ENCODE assay signal across 17 mouse cellular contexts in genomic region chr4:81309473-81310167, GRCm38 (mm10).
DNase-seq lines count a peak whose midpoint lies in the region; ATAC-seq and TF ChIP-seq lines count a peak whose summit lies in the region.
"Had no signal": no experiment of that assay in that cellular context is flagged by ENCODE, and none has a peak within 500 bp of the region (broad histone marks: within the 10 kb centered on the region; RNA-seq: fewer than 3 reads in every experiment).

No protein-coding gene starts in this region.

- H3K9me3 ChIP-seq in heart, embryonic 15.5 days (replicated peaks), result no peaks in the 10 kb centered on the region
- no peaks in the 10 kb centered on the region for H3K9me3 ChIP-seq in heart, embryonic 11.5 days (replicated peaks; ENCODE audit: control insufficient read depth, low read length)
- H3K9me3 ChIP-seq in limb, embryonic 12.5 days, result no peaks in the 10 kb centered on the region
- H3K9me3 ChIP-seq in limb, embryonic 10.5 days (replicated peaks), result no peaks in the 10 kb centered on the region
- no peaks in the 10 kb centered on the region for H3K9me3 ChIP-seq in embryonic facial prominence, embryonic 15.5 days (replicated peaks)
- H3K9me3 ChIP-seq: hindbrain, embryonic 12.5 days; midbrain, embryonic 12.5 days had no signal

- H3K9ac ChIP-seq in heart, embryonic 15.5 days, result no peak overlapping the region
- H3K9ac ChIP-seq in heart, embryonic 11.5 days (ENCODE audit: low read depth, low read length), result no peak overlapping the region
- H3K9ac ChIP-seq in limb, embryonic 12.5 days (replicated peaks), result no peak overlapping the region
- H3K9ac ChIP-seq in embryonic facial prominence, embryonic 15.5 days, result no peak overlapping the region
- H3K9ac ChIP-seq: hindbrain, embryonic 12.5 days; liver, embryonic 14.5 days; midbrain, embryonic 12.5 days had no signal

- H3K79me3 ChIP-seq in C2C12 (ENCODE audit: low read depth), result no peaks in the 10 kb centered on the region

- H3ac ChIP-seq in C2C12 (ENCODE audit: control insufficient read depth, insufficient read length, low read depth), result no peak overlapping the region

- ATAC-seq in heart, embryonic 15.5 days (replicated peaks; ENCODE audit: insufficient number of reproducible peaks, insufficient read depth, low FRiP score, low read depth), result no peak
- no peak for ATAC-seq in heart, embryonic 11.5 days (replicated peaks; ENCODE audit: insufficient number of reproducible peaks, low FRiP score, low TSS enrichment)
- ATAC-seq in limb, embryonic 12.5 days (ENCODE audit: insufficient number of reproducible peaks, insufficient read depth, low FRiP score, low TSS enrichment, low read depth), result no peak; the same call in 1 of the 2 replicates
- ATAC-seq in embryonic facial prominence, embryonic 15.5 days (ENCODE audit: insufficient number of reproducible peaks, low FRiP score, low TSS enrichment, low read depth), result peak; percentile 34; the same call in 1 of the 2 replicates
- ATAC-seq: CD4-positive, CD25-positive, alpha-beta regulatory T cell, adult 4 months had no signal

- H3K79me2 ChIP-seq in C2C12 (ENCODE audit: control insufficient read depth, insufficient read depth), result no peaks in the 10 kb centered on the region

- no peak overlapping the region for H3K4me2 ChIP-seq in heart, embryonic 15.5 days
- H3K4me2 ChIP-seq in heart, embryonic 11.5 days, result no peak overlapping the region
- H3K4me2 ChIP-seq in limb, embryonic 12.5 days, result no peak overlapping the region
- H3K4me2 ChIP-seq in embryonic facial prominence, embryonic 15.5 days (replicated peaks), result no peak overlapping the region
- H3K4me2 ChIP-seq: hindbrain, embryonic 12.5 days; midbrain, embryonic 12.5 days had no signal

- peaks cover 14% of the 10 kb centered on the region for H3K36me3 ChIP-seq in heart, embryonic 15.5 days
- no peaks in the 10 kb centered on the region; the same call in 1 of the 2 replicates for H3K36me3 ChIP-seq in heart, embryonic 11.5 days (ENCODE audit: control insufficient read depth, insufficient read depth, low read length)
- peaks cover 30% of the 10 kb centered on the region; the same call in 1 of the 2 replicates for H3K36me3 ChIP-seq in limb, embryonic 12.5 days
- H3K36me3 ChIP-seq in limb, embryonic 10.5 days, result peaks cover 47% of the 10 kb centered on the region
- peaks cover 30% of the 10 kb centered on the region for H3K36me3 ChIP-seq in C2C12 (ENCODE audit: control insufficient read depth, insufficient read depth)
- peaks cover 25% of the 10 kb centered on the region; the same call in 1 of the 2 replicates for H3K36me3 ChIP-seq in embryonic facial prominence, embryonic 15.5 days
- H3K36me3 ChIP-seq: G1E had no signal

- H3K27me3 ChIP-seq in heart, embryonic 15.5 days, result no peaks in the 10 kb centered on the region
- H3K27me3 ChIP-seq in heart, embryonic 11.5 days (ENCODE audit: control insufficient read depth, insufficient read depth, low read length), result no peaks in the 10 kb centered on the region
- H3K27me3 ChIP-seq in limb, embryonic 12.5 days, result no peaks in the 10 kb centered on the region
- no peaks in the 10 kb centered on the region for H3K27me3 ChIP-seq in limb, embryonic 10.5 days (ENCODE audit: low read depth, poor library complexity, severe bottlenecking)
- H3K27me3 ChIP-seq in C2C12 (ENCODE audit: control insufficient read depth, insufficient read depth, insufficient read length), result no peaks in the 10 kb centered on the region
- H3K27me3 ChIP-seq in embryonic facial prominence, embryonic 15.5 days, result no peaks in the 10 kb centered on the region
- H3K27me3 ChIP-seq: hindbrain, embryonic 12.5 days; midbrain, embryonic 12.5 days had no signal

- peak overlapping the region; percentile 62 for H3K27ac ChIP-seq in heart, embryonic 15.5 days
- H3K27ac ChIP-seq in heart, embryonic 11.5 days (ENCODE audit: low read depth, low read length), result no peak overlapping the region; the same call in 1 of the 2 replicates
- peak overlapping the region; percentile 73; the same call in 1 of the 2 replicates for H3K27ac ChIP-seq in limb, embryonic 12.5 days
- H3K27ac ChIP-seq in limb, embryonic 10.5 days, result no peak overlapping the region
- H3K27ac ChIP-seq in embryonic facial prominence, embryonic 15.5 days (replicated peaks), result peak overlapping the region; percentile 66
- H3K27ac ChIP-seq: hindbrain, embryonic 12.5 days; liver, embryonic 14.5 days; midbrain, embryonic 12.5 days had no signal

- H3K4me3 ChIP-seq in heart, embryonic 15.5 days, result no peak overlapping the region
- no peak overlapping the region for H3K4me3 ChIP-seq in heart, embryonic 11.5 days (ENCODE audit: low read depth, low read length)
- H3K4me3 ChIP-seq in limb, embryonic 12.5 days (replicated peaks), result no peak overlapping the region
- H3K4me3 ChIP-seq in limb, embryonic 10.5 days, result no peak overlapping the region
- no peak overlapping the region for H3K4me3 ChIP-seq in C2C12 (ENCODE audit: insufficient read depth, poor library complexity, severe bottlenecking)
- no peak overlapping the region for H3K4me3 ChIP-seq in embryonic facial prominence, embryonic 15.5 days (replicated peaks)
- H3K4me3 ChIP-seq: hindbrain, embryonic 12.5 days; midbrain, embryonic 12.5 days had no signal

- WGBS in heart, embryonic 15.5 days, result 64% methylated on average over 12 of the region's 12 CpGs
- 72% methylated on average over 12 of the region's 12 CpGs for WGBS in heart, embryonic 11.5 days (ENCODE audit: insufficient replicate concordance)
- 75% methylated on average over 12 of the region's 12 CpGs for WGBS in limb, embryonic 12.5 days
- WGBS in limb, embryonic 10.5 days, result 93% methylated on average over 12 of the region's 12 CpGs
- WGBS in embryonic facial prominence, embryonic 15.5 days, result 49% methylated on average over 12 of the region's 12 CpGs

- no peak for TF ChIP-seq CTCF in C2C12 (IDR thresholded peaks at IDR 0.05; ENCODE audit: control insufficient read depth, insufficient read depth, insufficient read length)

- H3K4me1 ChIP-seq in heart, embryonic 15.5 days (replicated peaks), result peaks cover 3% of the 10 kb centered on the region; the same call in 1 of the 2 replicates
- H3K4me1 ChIP-seq in heart, embryonic 11.5 days (ENCODE audit: control insufficient read depth, insufficient read depth, low read length), result no peaks in the 10 kb centered on the region
- peaks cover 13% of the 10 kb centered on the region for H3K4me1 ChIP-seq in limb, embryonic 12.5 days (replicated peaks)
- no peaks in the 10 kb centered on the region for H3K4me1 ChIP-seq in limb, embryonic 10.5 days
- H3K4me1 ChIP-seq in embryonic facial prominence, embryonic 15.5 days, result 0 out of 2 replicates have a peak, but pooled peaks cover 10% of the 10 kb centered on the region
- H3K4me1 ChIP-seq: hindbrain, embryonic 12.5 days; midbrain, embryonic 12.5 days had no signal

- intact Hi-C loops in left cerebral cortex, postnatal 10 days (cut with DNase I), result no loop called here

- DNase-seq in limb, embryonic 10.5 days (ENCODE audit: low spot score), result no peak
- no peak for DNase-seq in adrenal gland, adult (ENCODE audit: inconsistent age in 2 of 2, low spot score in 1 of 2)
- DNase-seq in left cerebral cortex, postnatal 10 days (ENCODE audit: extremely low spot score in 1 of 2, low spot score in 2 of 2), result no peak
- DNase-seq: cerebellum, adult 18-20 months; cerebellum, postnatal 36 days; right cerebral cortex, postnatal 14 days; thymus, postnatal 14 days had no signal

TF ChIP-seq in C2C12, 6 proteins besides CTCF, POLR2A, EP300 and RAD21:
- TF ChIP-seq FOSL1 (IDR thresholded peaks at IDR 0.05; ENCODE audit: insufficient read depth, low read length, poor library complexity, severe bottlenecking), result no peak
- TF ChIP-seq CEBPB (IDR thresholded peaks at IDR 0.05; ENCODE audit: low read depth), result peak; percentile 83

Comparison
In these comparisons a context has a peak if more than half of its experiments do, and no peak if none do; other contexts are left out.
1. H3K27ac ChIP-seq: peak in heart, embryonic 15.5 days (single experiment), limb, embryonic 12.5 days (single experiment) and embryonic facial prominence, embryonic 15.5 days (single experiment); none in heart, embryonic 11.5 days (single experiment) and limb, embryonic 10.5 days (single experiment).